Mouse (Mus musculus): ENCODE data around the gene Eci1.

The Eci1 gene

GRCm38 (mm10) chr17:24474557-24474956, 48.1 kb downstream of the Eci1 start:
- DNase-seq, result peak in 1 of 2 experiments; percentile 24

GRCm38 (mm10) chr17:24475586-24475985, 49.1 kb downstream of the Eci1 start:
- DNase-seq, result no peak

- no peak for DNase-seq
Observed at GRCm38 (mm10) chr17:24476022-24476776, 49.8 kb downstream of the Eci1 start.

GRCm38 (mm10) chr17:24477053-24477984, 50.9 kb downstream of the Eci1 start:
- DNase-seq, result no peak

GRCm38 (mm10) chr17:24477985-24478600, 51.7 kb downstream of the Eci1 start:
- DNase-seq, result peak in 1 of 2 experiments; percentile 52

DNA sequence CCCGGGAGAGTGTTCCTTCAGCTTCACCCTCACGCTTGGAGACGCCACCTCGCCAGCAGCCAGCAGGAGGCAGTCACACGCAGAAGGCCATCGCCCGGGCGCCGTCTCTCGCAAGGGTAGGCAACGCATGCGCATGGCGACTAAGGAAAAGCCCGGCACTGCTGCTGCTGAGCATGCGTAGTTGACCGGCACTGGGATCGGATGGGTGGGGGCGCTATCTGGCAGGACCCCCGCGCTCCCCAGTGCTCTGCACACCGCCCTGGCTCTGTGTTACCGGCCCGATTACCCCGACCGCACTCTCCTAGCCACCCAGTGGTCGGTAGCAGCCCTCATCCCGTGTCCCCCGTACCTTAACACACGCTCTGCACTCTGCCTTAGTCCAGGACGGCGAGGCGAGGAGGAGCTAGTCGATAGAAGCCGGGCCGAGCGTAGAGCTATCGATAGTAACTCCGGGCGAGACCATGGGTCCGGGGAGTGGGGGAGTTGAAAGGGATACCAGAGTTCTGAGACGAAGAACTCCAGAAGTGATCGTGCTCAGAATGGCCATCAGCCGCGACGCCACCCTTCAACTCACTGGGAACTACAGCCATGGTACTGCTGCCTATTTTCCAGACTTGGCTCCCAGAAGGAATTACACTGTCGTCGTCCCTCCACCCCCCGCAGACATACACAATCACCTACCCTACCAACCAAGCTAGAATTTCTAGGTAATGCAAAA, 52.4 kb downstream of the Eci1 start, which contains the start of gene Mlst8:
Mlst8 (minus strand) TSS at position 416 of the 718 bp plus-strand sequence.
- DNase-seq, result peak; percentile 97 to 99

GRCm38 (mm10) chr17:24479431-24479830, 53.0 kb downstream of the Eci1 start:
- DNase-seq, result no peak

DNA sequence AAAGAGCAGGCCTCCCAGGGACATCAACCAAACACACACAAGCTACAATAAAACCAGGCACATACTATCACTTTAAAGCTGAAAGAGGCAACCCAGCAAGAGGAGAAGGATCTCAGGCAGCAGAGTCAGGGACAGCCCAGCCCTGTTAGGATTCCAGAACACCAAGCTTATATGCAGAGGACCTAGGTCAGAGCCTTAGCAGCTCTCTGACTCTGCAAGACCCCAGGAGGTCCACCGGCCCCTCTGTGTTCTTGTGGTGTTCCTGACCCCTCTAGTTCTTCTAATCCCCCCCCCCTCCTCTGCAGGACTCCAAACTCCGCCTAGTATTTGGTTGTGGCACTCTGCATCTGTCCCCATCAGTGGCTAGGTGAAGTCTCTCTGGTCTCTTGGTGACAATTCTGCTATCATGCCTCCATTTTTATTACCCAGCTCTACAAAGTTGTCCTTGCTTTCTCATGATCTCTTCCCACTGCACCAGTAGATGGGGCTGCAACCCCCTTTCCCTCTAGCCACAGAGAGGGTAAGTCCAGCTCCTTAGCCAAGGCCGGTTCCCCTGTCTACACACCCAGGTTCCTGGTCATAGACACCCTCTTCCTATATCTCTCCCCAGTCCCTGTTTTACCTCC, 53.9 kb downstream of the Eci1 start:
- DNase-seq, result no peak

DNA sequence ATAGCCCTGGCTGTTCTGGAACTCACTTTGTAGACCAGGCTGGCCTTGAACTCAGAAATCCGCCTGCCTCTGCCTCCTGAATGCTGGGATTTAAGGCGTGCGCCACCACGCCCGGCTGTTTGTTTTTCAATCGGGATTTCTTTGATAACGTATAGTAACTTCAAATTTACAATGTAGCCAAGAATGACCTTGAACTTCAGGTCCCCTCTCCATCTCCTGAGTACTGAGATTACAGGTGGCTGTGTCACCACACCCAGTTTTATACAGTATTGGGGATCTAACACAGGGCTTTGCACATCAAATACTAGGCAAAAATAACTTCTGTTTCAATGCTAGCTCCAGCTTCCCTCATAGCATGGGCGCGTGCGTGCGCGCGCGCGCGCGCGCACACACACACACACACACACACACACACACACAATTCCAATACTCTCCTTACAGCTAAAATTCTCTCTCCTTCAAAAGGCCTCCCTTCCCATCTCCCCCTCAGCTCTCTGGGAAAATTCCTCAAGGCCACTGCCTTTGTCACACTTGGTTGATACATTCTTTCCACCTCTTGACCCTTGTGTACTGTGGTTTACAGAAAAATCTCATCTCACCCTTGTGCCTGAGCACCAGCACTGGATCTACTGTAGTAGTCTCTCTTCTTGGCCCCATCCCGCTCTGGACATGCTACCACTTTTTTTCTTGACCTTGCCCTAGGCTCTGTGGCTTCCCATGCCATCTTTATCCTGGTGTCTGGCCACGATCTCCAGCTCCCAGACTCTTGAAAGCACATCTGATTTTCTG, 54.8 kb downstream of the Eci1 start:
- DNase-seq, result no peak

GRCm38 (mm10) chr17:24483495-24483894, 57.1 kb downstream of the Eci1 start:
- no peak for DNase-seq

GRCm38 (mm10) chr17:24485090-24485860, 58.8 kb downstream of the Eci1 start:
- no peak for DNase-seq

DNA sequence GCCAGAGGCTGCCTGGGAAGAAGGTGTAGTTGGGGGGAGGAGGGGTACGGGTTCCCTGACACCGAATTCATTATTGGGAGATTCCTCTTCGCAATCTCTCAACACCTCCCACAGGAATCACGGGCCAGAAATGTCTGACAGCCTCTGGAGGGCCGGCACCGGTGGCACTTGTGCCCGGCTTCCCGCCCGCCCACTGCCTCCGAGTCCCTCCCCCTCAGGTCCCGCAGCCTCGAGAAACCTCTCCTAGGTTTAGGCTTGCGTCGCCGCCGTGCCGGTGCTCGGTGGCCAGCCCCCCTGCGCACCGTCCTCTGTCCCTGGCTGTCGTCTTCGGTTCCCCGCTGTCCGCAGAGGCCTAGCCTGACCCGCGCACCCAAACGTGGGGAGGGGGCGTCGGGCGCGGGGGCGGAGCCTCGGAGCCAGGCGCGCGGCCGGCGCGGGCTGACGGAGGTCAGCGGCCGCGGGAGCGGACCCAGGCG, 61.8 kb downstream of the Eci1 start, which contains the start of gene Caskin1:
Caskin1 (plus strand) TSS at position 416 of the 476 bp plus-strand sequence.
- peak; percentile 77 to 79 for DNase-seq

GRCm38 (mm10) chr17:24488662-24489264, 62.3 kb downstream of the Eci1 start:
- DNase-seq, result peak; percentile 50 to 71

Data from cerebellum, adult 18-20 months (tissue).